ENCODE assay signal across 10 mouse cellular contexts in the genomic region with DNA sequence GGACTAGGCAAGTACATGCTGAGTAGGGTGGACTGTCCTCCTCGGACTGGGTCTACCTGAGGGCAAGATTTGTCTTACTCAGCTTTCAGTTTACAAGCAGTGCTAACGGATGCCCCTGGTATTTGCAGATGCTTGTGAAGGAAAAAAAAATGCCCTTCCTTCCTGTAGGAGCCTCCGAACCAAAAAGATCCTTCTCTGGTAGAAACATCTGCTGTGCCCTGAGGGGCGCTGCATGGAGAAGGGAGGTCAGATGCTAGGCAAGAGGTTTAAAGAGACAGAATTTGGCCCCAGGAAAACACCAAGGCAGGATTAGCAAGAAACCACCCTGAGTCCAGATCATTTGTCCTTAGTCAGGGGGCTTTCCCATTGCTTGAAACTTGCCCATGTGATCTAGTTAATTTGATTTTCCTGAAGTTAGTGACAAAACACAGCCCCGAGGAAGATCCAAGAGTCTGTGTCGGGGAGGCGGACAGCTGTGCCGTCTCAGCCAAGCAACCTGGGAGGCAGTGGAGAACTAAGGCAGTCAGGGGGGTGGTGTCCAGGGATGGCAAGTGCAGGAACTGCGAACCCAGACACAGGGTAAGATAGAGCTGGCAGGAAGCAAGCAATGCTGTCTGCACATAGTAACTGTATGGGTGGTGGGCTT. TPM values are rescaled to one million over a fixed set of nuclear protein-coding genes. Genes with fewer than 3 reads are reported as not detected.
DNase-seq lines count a peak whose midpoint lies in the region; ATAC-seq and TF ChIP-seq lines count a peak whose summit lies in the region.
"Had no signal": no experiment of that assay in that cellular context is flagged by ENCODE, and none has a peak within 500 bp of the region (broad histone marks: within the 10 kb centered on the region; RNA-seq: fewer than 3 reads in every experiment).

No protein-coding gene starts in this region.

- no peak for ATAC-seq in midbrain, embryonic 14.5 days (ENCODE audit: low FRiP score, low TSS enrichment)
- no peak for ATAC-seq in midbrain, postnatal 0 days (ENCODE audit: low FRiP score)
- ATAC-seq in hindbrain, embryonic 16.5 days, result 0 out of 2 replicates have a peak, but pooled peaks have one; percentile 12
- 0 out of 2 replicates have a peak, but pooled peaks have one; percentile 7 for ATAC-seq in neural tube, embryonic 14.5 days (ENCODE audit: low read depth)

- no peak overlapping the region for H3K4me2 ChIP-seq in midbrain, embryonic 14.5 days (ENCODE audit: low read length)
- H3K4me2 ChIP-seq in midbrain, postnatal 0 days (ENCODE audit: low read depth, low read length, poor library complexity, severe bottlenecking), result no peak overlapping the region
- H3K4me2 ChIP-seq in hindbrain, embryonic 16.5 days (ENCODE audit: low read length), result no peak overlapping the region
- no peak overlapping the region for H3K4me2 ChIP-seq in neural tube, embryonic 14.5 days (ENCODE audit: low read depth, low read length)
- H3K4me2 ChIP-seq: forebrain, embryonic 12.5 days had no signal

- H3K9me3 ChIP-seq in midbrain, embryonic 14.5 days (ENCODE audit: control insufficient read depth, low read length), result no peaks in the 10 kb centered on the region
- no peaks in the 10 kb centered on the region for H3K9me3 ChIP-seq in midbrain, postnatal 0 days (ENCODE audit: low read length)
- H3K9me3 ChIP-seq in hindbrain, embryonic 16.5 days (ENCODE audit: control insufficient read depth, low read length), result no peaks in the 10 kb centered on the region
- H3K9me3 ChIP-seq in neural tube, embryonic 14.5 days (ENCODE audit: control insufficient read depth, low read length), result no peaks in the 10 kb centered on the region
- H3K9me3 ChIP-seq: forebrain, embryonic 12.5 days had no signal

- 39% methylated on average over 9 of the region's 9 CpGs for WGBS in midbrain, embryonic 14.5 days
- 36% methylated on average over 9 of the region's 9 CpGs for WGBS in midbrain, postnatal 0 days
- WGBS in hindbrain, embryonic 16.5 days, result 52% methylated on average over 9 of the region's 9 CpGs
- WGBS in neural tube, embryonic 14.5 days, result 48% methylated on average over 9 of the region's 9 CpGs

- H3K27me3 ChIP-seq in midbrain, embryonic 14.5 days (ENCODE audit: control insufficient read depth, insufficient read depth, low read length), result no peaks in the 10 kb centered on the region
- no peaks in the 10 kb centered on the region for H3K27me3 ChIP-seq in midbrain, postnatal 0 days (ENCODE audit: insufficient read depth, low read length)
- H3K27me3 ChIP-seq in hindbrain, embryonic 16.5 days (replicated peaks; ENCODE audit: control insufficient read depth, insufficient read depth, low read length), result no peaks in the 10 kb centered on the region
- no peaks in the 10 kb centered on the region for H3K27me3 ChIP-seq in neural tube, embryonic 14.5 days (ENCODE audit: control insufficient read depth, insufficient read depth, low read length)
- H3K27me3 ChIP-seq: forebrain, embryonic 12.5 days had no signal

- no peak for TF ChIP-seq CTCF in gastrocnemius, adult 2 months (IDR thresholded peaks at IDR 0.05)
- no peak for TF ChIP-seq CTCF in midbrain, postnatal 0 days (IDR thresholded peaks at IDR 0.05)

- intact Hi-C loops in gastrocnemius, adult 2 months (cut with DNase I), result loop anchor here (10.0 kb wide), 1 partner anchor 715 kb away; no protein-coding TSS in a partner anchor
- intact Hi-C loops in gastrocnemius, postnatal 14 days (cut with DNase I; ENCODE audit: low total_unique reads), result loop anchor here (5.0 to 10.0 kb wide), 3 partner anchors 405 to 725 kb away; no protein-coding TSS in a partner anchor

- peak overlapping the region; percentile 63 for H3K27ac ChIP-seq in gastrocnemius, adult 2 months
- no peak overlapping the region for H3K27ac ChIP-seq in midbrain, embryonic 14.5 days (replicated peaks; ENCODE audit: low read depth, low read length)
- H3K27ac ChIP-seq in midbrain, postnatal 0 days (ENCODE audit: low read depth, low read length), result no peak overlapping the region
- H3K27ac ChIP-seq in hindbrain, embryonic 16.5 days (ENCODE audit: low read depth, low read length), result no peak overlapping the region; the same call in 1 of the 2 replicates
- no peak overlapping the region for H3K27ac ChIP-seq in neural tube, embryonic 14.5 days (ENCODE audit: low read depth, low read length)
- H3K27ac ChIP-seq: forebrain, embryonic 12.5 days had no signal

- no peak overlapping the region for H3K9ac ChIP-seq in midbrain, embryonic 14.5 days (replicated peaks; ENCODE audit: low read length)
- H3K9ac ChIP-seq in midbrain, postnatal 0 days (replicated peaks; ENCODE audit: low read length, poor library complexity, severe bottlenecking), result no peak overlapping the region
- H3K9ac ChIP-seq in hindbrain, embryonic 16.5 days (ENCODE audit: low read depth, low read length), result no peak overlapping the region
- no peak overlapping the region for H3K9ac ChIP-seq in neural tube, embryonic 14.5 days (replicated peaks; ENCODE audit: low read depth, low read length)
- H3K9ac ChIP-seq: forebrain, embryonic 12.5 days had no signal

- no peak overlapping the region; the same call in 1 of the 2 replicates for H3K4me3 ChIP-seq in gastrocnemius, adult 2 months
- no peak overlapping the region for H3K4me3 ChIP-seq in midbrain, embryonic 14.5 days (replicated peaks; ENCODE audit: low read depth, low read length)
- H3K4me3 ChIP-seq in midbrain, postnatal 0 days (ENCODE audit: low read depth, low read length), result no peak overlapping the region
- H3K4me3 ChIP-seq in hindbrain, embryonic 16.5 days (ENCODE audit: low read length), result no peak overlapping the region
- no peak overlapping the region for H3K4me3 ChIP-seq in neural tube, embryonic 14.5 days (ENCODE audit: low read depth, low read length)
- H3K4me3 ChIP-seq: forebrain, embryonic 12.5 days had no signal

- no peaks in the 10 kb centered on the region for H3K36me3 ChIP-seq in midbrain, embryonic 14.5 days (ENCODE audit: control insufficient read depth, insufficient read depth, low read length)
- H3K36me3 ChIP-seq in midbrain, postnatal 0 days (ENCODE audit: insufficient read depth, low read length), result no peaks in the 10 kb centered on the region
- H3K36me3 ChIP-seq in hindbrain, embryonic 16.5 days (ENCODE audit: control insufficient read depth, insufficient read depth, low read length), result no peaks in the 10 kb centered on the region
- no peaks in the 10 kb centered on the region for H3K36me3 ChIP-seq in neural tube, embryonic 14.5 days (ENCODE audit: control insufficient read depth, insufficient read depth, low read length)
- H3K36me3 ChIP-seq: forebrain, embryonic 12.5 days had no signal

- DNase-seq in gastrocnemius, adult 2 months, result no peak
- DNase-seq in gastrocnemius, postnatal 10 days, result no peak
- peak; percentile 28 for DNase-seq in midbrain, embryonic 14.5 days
- no peak for DNase-seq in midbrain, postnatal 0 days (ENCODE audit: low spot score)
- DNase-seq in gastrocnemius, postnatal 14 days, result no peak
- DNase-seq in left cerebral cortex, adult 9 months (ENCODE audit: low spot score in 2 of 2), result no peak
- DNase-seq: adrenal gland, adult 8-10 months had no signal

- H3K4me1 ChIP-seq in midbrain, embryonic 14.5 days (ENCODE audit: control insufficient read depth, insufficient read depth, low read length), result peaks cover 22% of the 10 kb centered on the region
- peaks cover 17% of the 10 kb centered on the region for H3K4me1 ChIP-seq in midbrain, postnatal 0 days (ENCODE audit: insufficient read depth, low read length)
- H3K4me1 ChIP-seq in hindbrain, embryonic 16.5 days (ENCODE audit: control insufficient read depth, insufficient read depth, low read depth, low read length), result peaks cover 36% of the 10 kb centered on the region
- H3K4me1 ChIP-seq in neural tube, embryonic 14.5 days (ENCODE audit: control insufficient read depth, insufficient read depth, low read length), result peaks cover 14% of the 10 kb centered on the region; the same call in 1 of the 2 replicates

RNA-seq across cellular contexts. Expression of a gene that starts 19.2 kb away (rescaled TPM):
- 10 to 100 TPM in 1 of 2 experiments, 1 to 10 TPM in 1; 7.6 to 10.1 TPM for total RNA-seq in gastrocnemius, adult 2 months (2021)
- total RNA-seq in gastrocnemius, postnatal 10 days (2021), result 10 to 100 TPM; 19.0 to 24.4 TPM
- polyA plus RNA-seq in midbrain, embryonic 14.5 days (2014; fragmentation: Nextera tagmentation; extraction: Ambion mirVana), result 13.4 and 15.6 TPM in 2 replicates
- total RNA-seq in midbrain, postnatal 0 days (2014; rRNA removed), result 16.3 and 19.2 TPM in 2 replicates
- polyA plus RNA-seq in midbrain, postnatal 0 days (2015; fragmentation: Nextera tagmentation; extraction: Ambion mirVana), result 6.1 and 6.2 TPM in 2 replicates
- 12.1 and 13.5 TPM in 2 replicates for polyA plus RNA-seq in hindbrain, embryonic 16.5 days (2015; fragmentation: Nextera tagmentation; extraction: Ambion mirVana)
- polyA plus RNA-seq in neural tube, embryonic 14.5 days (2014; fragmentation: Nextera tagmentation; extraction: Ambion mirVana), result 14.8 and 16.4 TPM in 2 replicates
- 10 to 100 TPM; 11.9 to 13.4 TPM for total RNA-seq in gastrocnemius, postnatal 14 days (2021)

Comparison
In these comparisons a context has a peak if more than half of its experiments do, and no peak if none do; other contexts are left out.
1. ATAC-seq: peak in hindbrain, embryonic 16.5 days (single experiment) and neural tube, embryonic 14.5 days (single experiment); none in midbrain, embryonic 14.5 days (single experiment) and midbrain, postnatal 0 days (single experiment).